Mouse (Mus musculus) liver, adult (tissue): ENCODE measurements around the gene Prkch.

Experiments used
- GATA4 ChIP-seq: IDR thresholded peaks from 2 replicates; pipeline ENCODE4 v1.6.1; 2014; ENCODE audit warnings: mild to moderate bottlenecking, low read length; ENCODE audit not compliant: insufficient replicate concordance

Gene Prkch

GRCm38 (mm10) chr12:73625277-73626032 is 40.9 kb downstream of the Prkch start:
- TF ChIP-seq GATA4: no peak

- TF ChIP-seq GATA4: no peak
Observed at GRCm38 (mm10) chr12:73627902-73628301, 43.3 kb downstream of the Prkch start.

DNA sequence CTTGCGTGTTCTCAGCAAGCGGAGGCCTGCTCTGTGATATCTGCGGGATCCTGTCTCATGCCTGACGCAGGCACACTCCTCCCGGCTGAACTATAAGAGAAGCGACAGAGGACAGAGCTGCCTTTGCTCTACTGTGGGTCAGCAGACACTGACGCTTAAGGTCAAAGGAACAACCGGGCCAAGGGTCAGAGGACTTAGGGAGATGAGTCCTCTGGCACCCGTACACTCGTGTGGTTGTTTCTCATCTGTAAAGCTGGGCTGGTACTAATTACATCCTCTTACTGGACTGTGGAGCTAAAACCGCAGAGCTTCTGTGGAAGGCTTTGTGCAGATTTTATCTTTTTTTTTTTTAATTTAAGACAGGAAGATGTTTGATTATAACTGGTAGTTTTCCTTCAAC is 46.0 kb downstream of the Prkch start:
- no peak for TF ChIP-seq GATA4

DNA sequence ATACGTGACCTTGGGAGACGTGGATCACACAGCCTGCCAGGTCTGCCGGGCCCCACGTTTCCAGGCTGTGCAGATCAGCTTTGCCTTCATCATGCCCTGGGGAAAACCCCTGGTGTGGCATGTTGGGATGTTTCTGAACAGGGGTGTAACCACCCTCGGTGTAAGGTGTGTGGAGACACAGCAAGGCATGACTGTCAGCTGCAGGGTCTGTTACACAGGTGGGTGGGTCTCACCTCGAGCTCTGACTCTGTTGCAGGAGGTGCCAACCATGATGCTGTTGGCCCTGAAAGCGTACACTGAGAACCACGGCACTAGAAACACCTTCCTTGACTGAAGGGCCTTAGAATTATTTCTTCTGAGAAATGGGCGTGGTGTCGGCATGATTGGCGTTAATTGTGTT is 46.6 kb downstream of the Prkch start:
- no peak for TF ChIP-seq GATA4

DNA sequence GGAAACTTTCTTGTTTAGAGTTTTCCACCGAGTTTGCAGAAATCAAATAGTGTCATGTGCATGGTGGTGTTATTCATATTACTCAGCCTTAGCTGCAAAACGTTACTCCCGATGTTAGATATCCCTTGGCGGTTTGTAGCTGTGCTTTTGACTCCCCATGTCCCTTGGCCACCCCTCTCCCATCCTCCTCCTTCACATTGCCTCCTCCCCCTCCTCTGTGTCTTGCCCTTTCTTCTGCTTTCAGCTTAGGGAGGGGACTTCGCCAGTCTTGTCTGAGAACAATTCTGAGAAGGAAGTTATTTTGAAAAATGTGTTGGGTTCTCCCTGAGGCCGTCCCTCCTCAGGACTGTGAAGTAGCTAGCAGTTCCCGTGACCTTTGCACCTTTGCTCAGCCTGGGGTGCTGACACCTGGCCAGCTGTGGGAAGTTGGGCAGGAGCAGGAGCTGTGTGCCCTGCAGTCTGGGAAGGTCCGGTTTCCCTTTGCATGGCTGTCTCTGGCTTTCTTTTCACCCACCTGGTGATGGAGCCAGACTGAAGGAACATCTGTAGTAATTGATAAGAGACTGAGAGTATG is 48.2 kb downstream of the Prkch start:
- TF ChIP-seq GATA4: no peak

- no peak for TF ChIP-seq GATA4
Observed at GRCm38 (mm10) chr12:73633707-73634106, 49.1 kb downstream of the Prkch start.

DNA sequence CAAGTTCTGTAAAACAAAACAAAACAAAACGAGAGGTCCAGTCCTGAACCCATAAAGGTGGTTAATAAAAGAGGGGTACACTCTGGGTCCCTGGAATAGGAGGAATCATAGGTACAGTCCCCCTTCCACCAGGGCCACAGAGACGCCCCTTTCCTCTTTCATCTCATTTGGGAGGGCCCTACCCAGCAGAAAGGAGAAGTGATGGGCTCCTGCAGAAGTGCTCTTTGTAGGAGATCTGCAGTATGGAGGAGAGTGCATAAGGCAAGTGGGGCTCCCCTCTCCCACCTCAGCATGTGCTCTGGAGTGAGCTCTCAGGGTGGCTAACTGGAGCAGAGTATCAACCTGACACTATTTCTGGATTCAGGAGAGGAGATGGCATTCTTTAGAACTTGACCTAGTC is 55.0 kb downstream of the Prkch start:
- no peak for TF ChIP-seq GATA4

DNA sequence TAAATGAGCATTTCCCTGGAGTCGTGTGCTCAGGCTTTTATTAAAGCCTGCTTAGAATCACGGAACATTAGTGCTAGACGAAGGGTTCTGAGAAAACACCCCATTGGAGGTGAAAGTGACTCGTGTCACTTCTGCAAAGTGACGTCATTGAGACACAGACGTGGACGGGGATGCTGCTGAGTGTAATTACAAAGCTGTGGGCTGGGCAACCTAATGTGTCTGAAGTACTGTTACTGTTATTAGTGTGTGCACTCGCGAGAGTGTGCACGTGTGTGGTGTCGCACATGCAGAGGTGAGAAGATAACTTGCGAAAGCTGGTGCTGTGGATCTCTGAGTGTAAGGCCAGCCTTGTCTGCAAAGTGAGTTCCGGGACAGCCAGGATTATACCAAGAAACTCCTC is 56.6 kb downstream of the Prkch start:
- no peak for TF ChIP-seq GATA4

DNA sequence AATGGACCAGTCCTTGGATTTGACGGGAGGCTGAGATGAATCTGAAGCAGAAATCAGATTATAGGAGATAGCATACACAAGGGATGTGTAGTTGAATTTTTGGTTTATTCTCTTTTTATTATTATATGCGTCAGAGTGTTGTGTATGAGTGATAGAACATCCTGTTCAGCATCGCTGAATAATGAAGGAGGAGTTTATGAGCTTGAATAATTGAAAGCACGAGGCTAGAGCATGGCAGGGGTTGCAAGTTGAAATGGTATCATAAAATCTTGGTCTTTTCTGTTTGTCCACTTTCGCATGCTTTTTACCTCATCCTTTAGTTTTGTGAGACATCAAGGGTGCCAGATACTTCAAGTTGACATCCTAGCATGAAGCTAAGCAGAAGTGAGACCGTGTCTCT is 60.6 kb downstream of the Prkch start:
- no peak for TF ChIP-seq GATA4

DNA sequence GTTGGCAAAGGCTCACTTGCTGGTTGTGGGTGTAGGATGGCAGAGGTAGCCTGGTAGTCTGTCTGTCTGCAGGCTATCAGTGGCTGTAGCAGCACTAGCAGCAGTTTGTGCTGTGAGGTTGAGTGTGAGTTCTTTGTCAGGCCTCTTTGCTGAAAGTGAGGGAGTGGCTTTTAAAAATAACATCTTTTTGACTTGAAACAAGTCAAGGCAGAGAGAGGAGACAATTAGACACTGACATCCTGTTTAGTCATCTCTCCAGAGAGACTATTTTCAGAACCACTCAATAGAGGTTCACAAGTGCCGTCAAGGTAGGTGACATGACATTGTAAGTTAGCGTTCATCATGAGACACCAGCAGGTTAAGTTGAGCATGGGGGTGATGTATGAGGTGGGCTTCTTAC is 63.1 kb downstream of the Prkch start:
- no peak for TF ChIP-seq GATA4

GRCm38 (mm10) chr12:73656568-73657204 is 72.1 kb downstream of the Prkch start:
- TF ChIP-seq GATA4: no peak

DNA sequence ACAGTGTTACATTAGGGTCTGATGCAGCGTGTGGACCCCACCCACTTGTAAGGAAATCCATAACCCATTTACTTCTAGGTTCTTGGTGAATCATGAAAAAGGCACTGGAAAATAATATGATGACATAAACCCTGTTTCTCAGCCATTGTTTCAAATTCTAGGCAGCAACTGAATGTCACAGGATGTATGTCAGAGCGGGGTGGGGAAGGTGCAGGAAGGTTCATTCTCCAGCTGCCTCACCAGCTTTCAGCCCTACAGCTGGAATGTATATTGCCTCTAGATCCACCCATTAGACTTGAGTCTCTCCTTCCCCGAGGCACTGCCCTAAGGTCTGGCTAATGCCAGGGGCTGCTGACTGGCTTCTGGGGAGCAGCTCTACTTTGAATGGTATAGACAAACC is 78.8 kb downstream of the Prkch start:
- TF ChIP-seq GATA4: no peak

- no peak for TF ChIP-seq GATA4
Observed at GRCm38 (mm10) chr12:73666701-73667100, 82.1 kb downstream of the Prkch start.

GRCm38 (mm10) chr12:73667607-73668006 is 83.0 kb downstream of the Prkch start:
- TF ChIP-seq GATA4: no peak

- no peak for TF ChIP-seq GATA4
Observed at GRCm38 (mm10) chr12:73670739-73671138, 86.1 kb downstream of the Prkch start.

- no peak for TF ChIP-seq GATA4
Observed at GRCm38 (mm10) chr12:73671540-73671939, 86.9 kb downstream of the Prkch start.
